Mouse (Mus musculus) layer of hippocampus, adult 8-10 months (tissue): ENCODE results near the gene I830077J02Rik. TPM values are rescaled to one million over a fixed set of nuclear protein-coding genes. Genes with fewer than 3 reads are reported as not detected.
"Not testable (repeated sequence)": the region's sequence is repeated elsewhere in the genome, so short reads cannot be mapped to it uniquely, and the experiment has no call there.

Experiments used
- DNase-seq, 2 experiments: peaks; one replicate each; pipeline ENCODE4 v3.0.0; 2022; ENCODE audit warnings: low spot score in 2 of 2
- total RNA-seq, 4 experiments: library from RNA; stranded (reverse); gene quantifications; 2 replicates each; pipeline ENCODE4 v1.2.4; 2022

I830077J02Rik gene
- total RNA-seq, 4 experiments from 2014 or later, result 0.47 to 2.4 (median 1.5) TPM

DNA sequence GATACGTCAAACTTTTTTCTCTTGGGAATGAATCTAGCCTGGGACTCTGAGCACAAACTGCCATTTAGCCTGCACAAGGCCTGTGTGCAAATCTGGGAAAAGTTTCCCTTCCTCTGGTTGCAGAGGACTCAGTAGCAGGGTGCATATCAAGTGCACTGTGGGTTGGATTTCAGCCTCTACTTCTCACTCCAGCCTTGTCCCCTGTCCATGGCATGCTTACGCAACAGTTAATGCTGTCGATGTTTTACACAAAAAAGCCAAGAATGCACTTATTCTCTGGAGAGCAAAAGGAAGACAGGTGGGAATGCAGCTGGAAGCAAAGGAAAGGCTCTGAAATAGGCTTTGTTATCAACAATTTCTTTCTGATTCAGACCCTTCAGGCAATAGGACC lies 14.1 kb downstream of the I830077J02Rik start:
- no peak for DNase-seq

DNA sequence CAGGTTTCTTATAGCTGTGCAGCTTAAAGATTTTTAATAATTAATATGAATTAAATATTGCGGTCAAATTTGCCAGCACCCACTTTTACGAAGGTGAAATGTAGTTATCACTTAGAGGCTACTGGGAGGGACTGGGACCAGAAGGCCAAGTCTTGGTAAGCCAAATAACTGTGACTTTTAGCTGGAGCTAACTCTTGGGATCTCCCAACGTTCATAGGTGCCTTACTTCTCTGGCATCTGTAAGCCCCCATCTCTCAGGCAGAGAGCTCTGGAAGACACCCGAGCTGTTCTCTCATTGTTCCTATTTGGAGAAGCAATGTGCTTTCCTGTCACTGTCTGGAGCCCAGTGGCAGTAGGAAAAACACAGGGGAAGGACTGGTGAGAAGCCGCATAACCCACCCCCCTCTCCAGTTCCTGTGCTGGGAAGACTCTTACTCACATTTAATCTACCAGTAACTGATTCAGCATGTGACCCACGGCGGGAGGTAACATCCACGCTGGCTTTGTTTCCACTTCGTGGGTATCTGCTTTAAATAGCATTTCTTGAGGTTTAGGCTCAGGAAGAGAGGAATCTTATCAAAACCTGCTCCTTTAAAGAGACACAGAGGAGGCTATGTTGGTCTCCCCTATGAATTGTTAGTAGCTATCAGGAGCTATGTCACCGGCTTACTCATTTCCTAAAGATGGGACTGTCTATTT lies 14.7 kb downstream of the I830077J02Rik start:
- no peak for DNase-seq

DNA sequence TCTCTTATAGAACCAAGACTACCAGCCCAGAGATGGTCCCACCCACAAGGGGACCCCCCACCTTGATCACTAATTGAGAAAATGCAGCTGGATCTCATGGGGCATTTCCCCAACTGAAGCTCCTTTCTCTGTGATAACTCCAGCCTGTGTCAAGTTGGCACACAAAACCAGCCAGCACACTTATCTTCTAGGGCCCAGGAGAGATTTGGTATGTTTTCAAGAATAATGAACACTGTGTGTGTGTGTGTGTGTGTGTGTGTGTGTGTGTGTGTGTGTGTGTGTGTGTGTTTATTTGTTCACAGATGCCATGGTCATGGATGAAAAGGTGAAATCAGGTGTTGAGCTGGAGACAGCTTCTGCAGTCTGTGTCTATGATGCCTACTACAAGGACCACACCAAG lies 16.0 kb downstream of the I830077J02Rik start:
- DNase-seq, result not testable (repeated sequence)

- DNase-seq, result no peak
Observed at GRCm38 (mm10) chr3:105915281-105915680, 17.2 kb downstream of the I830077J02Rik start.

- no peak for DNase-seq
Observed at GRCm38 (mm10) chr3:105913839-105914681, 18.4 kb downstream of the I830077J02Rik start.

GRCm38 (mm10) chr3:105912097-105912880 lies 20.2 kb downstream of the I830077J02Rik start:
- no peak for DNase-seq

DNA sequence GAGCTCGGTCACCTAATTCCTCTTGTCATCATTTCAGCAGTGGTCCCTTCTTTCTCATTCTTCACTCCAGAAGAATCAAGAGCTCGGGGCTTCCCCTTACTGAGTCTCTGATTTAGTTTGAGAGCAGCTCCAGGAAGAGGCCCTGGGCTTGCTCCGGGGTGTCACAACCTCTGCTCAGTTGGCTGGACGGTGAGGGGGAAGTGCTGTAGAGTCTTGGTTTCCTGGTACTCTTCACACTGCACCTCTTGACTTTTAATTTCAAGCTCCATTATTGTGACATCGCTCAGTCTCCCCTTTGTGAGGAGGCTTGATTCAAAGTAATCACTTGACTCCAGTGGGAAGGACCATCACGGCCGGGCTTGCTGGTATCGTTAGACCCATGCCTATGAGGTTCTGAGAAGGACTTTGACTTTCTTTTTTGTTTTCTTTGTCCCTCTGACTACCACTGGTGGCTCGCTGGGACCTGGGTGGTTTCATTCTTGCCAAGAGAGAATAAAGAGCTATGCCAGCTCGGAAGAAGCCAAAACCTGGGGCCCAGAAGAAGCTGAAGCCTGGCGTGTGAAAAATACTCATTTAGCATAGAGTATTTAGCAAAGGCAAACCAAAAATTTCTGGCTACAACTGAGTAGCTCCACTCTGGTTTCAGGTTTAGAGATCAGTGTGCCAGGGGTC lies 21.8 kb downstream of the I830077J02Rik start:
- no peak for DNase-seq

DNA sequence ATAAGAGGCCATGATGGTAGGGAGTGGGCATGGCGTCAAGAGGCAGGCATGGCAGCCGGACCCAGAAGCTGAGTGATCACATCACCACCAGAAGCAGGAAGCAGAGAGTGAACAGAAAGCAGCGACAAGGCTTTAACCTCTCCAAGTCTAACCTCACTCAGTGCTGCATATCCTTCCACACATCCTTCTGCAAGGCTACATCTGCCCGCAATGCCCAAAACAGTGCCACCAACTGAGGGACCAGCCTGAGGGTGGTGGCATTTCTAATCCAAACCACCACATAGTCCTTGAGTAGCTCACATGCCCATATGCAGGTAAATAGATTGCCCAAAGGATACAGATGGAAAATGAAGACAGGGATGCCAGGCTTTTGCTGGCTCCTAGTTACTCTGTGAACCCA lies 23.5 kb downstream of the I830077J02Rik start:
- DNase-seq, result no peak

GRCm38 (mm10) chr3:105907956-105908655 lies 24.4 kb downstream of the I830077J02Rik start:
- DNase-seq, result no peak

DNA sequence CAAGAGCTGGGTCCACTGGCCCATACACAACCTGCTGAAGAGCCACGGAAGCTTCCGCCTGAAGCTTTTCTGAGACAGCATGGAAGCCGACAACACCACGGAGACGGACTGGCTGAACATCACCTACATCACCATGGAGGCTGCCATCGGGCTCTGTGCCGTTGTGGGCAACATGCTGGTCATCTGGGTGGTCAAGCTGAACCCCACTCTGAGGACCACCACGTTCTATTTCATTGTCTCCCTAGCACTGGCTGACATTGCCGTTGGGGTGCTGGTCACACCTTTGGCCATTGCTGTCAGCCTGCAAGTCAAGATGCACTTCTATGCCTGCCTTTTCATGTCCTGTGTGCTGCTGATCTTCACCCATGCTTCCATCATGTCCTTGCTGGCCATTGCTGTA lies 27.7 kb downstream of the I830077J02Rik start:
- no peak for DNase-seq

DNA sequence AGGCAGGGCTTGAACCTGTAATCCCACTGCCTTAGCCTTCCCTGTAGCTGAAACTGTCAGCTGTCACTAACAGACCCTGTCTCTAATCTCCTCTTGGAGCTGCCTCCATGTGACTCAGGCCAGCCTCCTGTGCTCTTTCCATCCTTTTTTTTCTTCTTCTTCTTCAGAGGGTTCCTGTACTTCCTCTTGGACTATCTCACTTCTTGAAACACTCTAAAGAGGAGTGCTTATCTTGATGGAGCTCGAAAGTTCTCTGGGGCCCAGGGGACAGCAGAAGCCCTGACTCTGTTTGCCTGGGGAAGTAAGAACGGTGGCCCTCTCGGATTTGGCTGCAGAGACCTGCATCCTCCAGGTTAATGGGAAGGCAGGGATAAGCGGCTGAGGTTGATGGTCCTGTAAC lies 28.3 kb downstream of the I830077J02Rik start:
- DNase-seq, result no peak

- DNase-seq, result no peak
Observed at GRCm38 (mm10) chr3:105901468-105901867, 31.0 kb downstream of the I830077J02Rik start.

GRCm38 (mm10) chr3:105900716-105901115 lies 31.7 kb downstream of the I830077J02Rik start:
- no peak for DNase-seq

GRCm38 (mm10) chr3:105900266-105900665 lies 32.2 kb downstream of the I830077J02Rik start:
- DNase-seq, result no peak

DNA sequence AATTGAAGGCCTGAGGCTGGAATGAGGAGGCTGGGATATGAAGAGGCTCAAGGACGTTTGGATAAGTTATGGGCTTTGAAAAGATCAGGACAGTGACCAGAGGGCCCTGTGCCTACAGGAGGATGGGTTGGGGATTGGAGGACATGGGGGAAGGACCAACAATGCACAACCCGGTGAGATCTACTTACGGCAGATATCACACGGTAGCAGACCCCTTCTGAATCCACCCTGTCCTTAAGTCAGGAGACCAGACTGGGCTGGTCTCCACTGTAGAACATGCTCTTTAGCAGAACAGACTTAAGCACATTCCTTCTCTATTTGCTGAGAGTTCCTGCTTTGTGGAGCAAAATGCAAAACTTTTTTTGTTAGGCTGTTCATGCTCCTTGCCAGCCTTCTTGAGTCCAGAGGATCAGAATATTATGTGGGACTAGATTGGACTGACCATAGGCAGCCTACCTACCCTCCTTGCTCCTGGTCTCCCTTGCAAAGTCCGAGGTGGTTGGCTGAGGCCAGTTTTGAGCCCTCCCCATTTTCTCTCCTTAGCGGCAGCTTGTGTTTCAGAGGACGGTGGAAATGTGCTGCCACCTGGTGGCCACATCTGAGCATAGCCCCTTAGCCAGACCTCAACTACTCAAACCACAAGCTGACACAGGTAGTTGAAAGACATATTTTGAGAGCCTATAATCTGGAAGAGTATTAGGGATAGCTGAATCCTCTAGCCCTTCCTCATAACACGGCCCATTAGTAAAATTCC lies 32.9 kb downstream of the I830077J02Rik start:
- peak; percentile 74 to 85 for DNase-seq

DNA sequence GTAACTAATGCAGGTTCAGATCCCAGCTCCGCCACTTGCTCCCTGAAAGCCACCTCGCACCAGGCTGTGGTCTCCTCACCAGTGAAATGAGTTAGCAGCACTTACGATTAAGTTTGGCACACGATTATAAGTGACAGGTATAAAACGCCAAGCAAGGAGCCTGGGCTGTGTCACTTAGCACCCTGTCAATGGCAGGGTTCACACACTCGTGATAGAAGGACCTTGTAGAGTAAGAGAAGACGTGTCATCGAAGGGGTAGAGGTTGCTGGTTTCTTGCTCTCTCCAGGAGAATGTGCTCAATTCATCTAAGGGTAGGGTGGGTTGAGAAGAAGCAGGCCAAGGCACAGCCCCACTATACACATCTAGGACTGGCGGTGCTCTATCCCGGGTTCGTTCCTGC lies 33.6 kb downstream of the I830077J02Rik start:
- DNase-seq, result no peak

GRCm38 (mm10) chr3:105898325-105898724 lies 34.1 kb downstream of the I830077J02Rik start:
- no peak for DNase-seq

GRCm38 (mm10) chr3:105896811-105897210 lies 35.7 kb downstream of the I830077J02Rik start:
- no peak for DNase-seq

DNA sequence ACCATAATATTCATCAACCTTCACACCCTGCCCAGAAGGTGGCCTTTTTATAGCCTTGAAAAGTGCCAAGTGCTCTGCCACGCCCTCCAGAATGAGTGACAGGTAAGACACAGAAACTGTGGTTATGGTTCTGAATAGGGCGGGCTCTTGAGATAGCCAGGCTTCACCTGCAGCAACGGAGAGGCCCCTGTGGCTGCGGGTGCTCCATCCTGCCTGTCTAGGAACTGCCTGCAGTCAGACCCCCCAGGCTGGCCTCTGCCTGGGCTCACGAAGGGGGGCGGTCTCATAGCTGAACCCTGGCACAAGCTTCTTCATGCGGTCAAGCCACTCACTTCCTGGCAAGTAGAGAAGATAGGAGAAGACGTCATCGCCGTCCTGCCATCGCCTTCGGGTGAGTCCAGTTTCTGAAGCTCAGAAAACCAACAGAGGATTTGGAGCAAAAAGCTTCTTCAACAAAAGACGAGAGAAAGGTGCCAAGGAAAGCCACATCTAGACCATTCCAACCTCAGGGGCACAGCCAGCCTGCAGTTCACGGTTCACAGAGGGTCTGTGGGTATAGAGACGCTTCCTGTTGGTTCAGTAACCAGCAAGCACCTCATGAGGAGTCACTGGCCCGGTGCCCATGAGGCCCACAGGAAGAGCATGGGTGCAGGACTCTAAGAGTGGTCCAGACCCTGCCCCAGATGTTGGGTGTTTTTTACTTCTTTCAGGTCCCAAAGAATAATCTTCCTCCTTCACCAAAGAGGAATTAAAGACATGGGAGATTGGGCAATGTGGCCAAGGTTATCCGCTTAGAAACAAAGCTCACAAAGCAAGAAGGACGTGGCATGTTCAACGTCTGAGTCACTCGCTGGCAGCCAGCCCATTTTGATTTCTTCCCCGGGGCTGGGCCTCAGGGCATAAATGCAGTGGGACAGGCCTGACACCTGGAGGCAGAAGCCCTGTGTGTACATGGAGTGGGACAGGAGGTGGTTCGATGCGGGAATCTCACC lies 37.6 kb downstream of the I830077J02Rik start:
- DNase-seq, result peak; percentile 56 to 65
